Mouse (Mus musculus): ENCODE measurements around the gene Rheb.
"Not testable (repeated sequence)": the region's sequence is repeated elsewhere in the genome, so short reads cannot be mapped to it uniquely, and the experiment has no call there.

DNA sequence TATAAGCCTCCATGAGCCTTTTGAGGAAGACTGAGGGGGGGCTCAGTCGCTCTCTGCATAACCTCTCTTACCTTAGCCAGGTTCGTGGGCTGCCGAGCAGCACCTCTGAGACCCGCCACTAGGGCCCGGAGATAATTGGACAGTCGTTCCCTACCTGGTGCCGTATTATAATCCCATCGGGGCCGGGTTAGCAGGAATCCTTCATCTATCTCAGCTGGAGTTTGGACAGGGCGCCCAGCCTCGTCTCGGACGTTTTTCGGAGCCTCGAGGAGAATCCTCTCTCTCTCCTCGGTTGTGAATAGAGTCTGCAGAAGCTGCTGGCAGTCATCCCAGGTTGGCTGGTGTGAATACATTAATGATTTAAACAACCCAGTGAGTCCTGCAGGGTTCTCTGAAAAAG is 67.9 kb downstream of the Rheb start:
- not testable (repeated sequence) for TF ChIP-seq CTCF, POLR2A (IDR thresholded peaks at IDR 0.05; ENCODE audit: insufficient read depth, low read depth, low read length)
